Mouse (Mus musculus): ENCODE data around the gene Gimap5. TPM values are rescaled to one million over a fixed set of nuclear protein-coding genes. Genes with fewer than 3 reads are reported as not detected.

Gimap5 gene
- polyA plus RNA-seq, 1 experiment from 2014 or later = 9.8 TPM

DNA sequence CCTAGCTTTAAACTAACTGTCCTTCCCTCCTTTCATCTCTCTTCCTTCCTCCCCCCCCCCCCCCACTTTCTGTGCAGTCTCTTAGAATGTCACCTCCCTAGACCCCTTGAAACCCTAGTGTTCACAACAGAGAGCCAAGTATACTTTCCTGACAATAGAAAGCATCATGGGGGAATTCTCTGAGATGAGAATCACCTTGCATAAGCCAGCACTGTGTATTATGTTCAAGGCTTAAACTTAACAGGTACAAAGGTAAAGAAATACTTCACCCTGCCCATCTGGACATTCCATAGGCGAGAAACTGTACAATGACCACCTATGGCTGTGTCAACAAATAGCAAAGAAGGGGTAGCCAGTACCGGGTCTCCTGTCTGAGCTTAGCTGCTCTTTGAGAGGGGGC, 507 bp upstream of the Gimap5 start:
- H3K27ac ChIP-seq (ENCODE audit: low read length) = peak overlapping the region; percentile 81
- H3K4me3 ChIP-seq (ENCODE audit: low read length) = no peak overlapping the region
- 52% methylated on average over 2 of the region's 2 CpGs for WGBS
- no peaks in the 10 kb centered on the region; the same call in 1 of the 2 replicates for H3K36me3 ChIP-seq (ENCODE audit: control insufficient read depth, insufficient read depth)
- no peak for ATAC-seq (replicated peaks; ENCODE audit: extremely low read depth, insufficient read depth, low FRiP score)
- no peaks in the 10 kb centered on the region for H3K9me3 ChIP-seq (replicated peaks; ENCODE audit: control insufficient read depth, low read length)
- no peak overlapping the region for H3K9ac ChIP-seq (ENCODE audit: low read length)
- H3K4me2 ChIP-seq (ENCODE audit: low read depth, low read length) = peak overlapping the region; percentile 32; the same call in 1 of the 2 replicates
- peaks cover 23% of the 10 kb centered on the region for H3K27me3 ChIP-seq (ENCODE audit: control insufficient read depth, insufficient read depth, low read length)
- peaks cover 12% of the 10 kb centered on the region for H3K4me1 ChIP-seq (ENCODE audit: control insufficient read depth, insufficient read depth, low read length)

DNA sequence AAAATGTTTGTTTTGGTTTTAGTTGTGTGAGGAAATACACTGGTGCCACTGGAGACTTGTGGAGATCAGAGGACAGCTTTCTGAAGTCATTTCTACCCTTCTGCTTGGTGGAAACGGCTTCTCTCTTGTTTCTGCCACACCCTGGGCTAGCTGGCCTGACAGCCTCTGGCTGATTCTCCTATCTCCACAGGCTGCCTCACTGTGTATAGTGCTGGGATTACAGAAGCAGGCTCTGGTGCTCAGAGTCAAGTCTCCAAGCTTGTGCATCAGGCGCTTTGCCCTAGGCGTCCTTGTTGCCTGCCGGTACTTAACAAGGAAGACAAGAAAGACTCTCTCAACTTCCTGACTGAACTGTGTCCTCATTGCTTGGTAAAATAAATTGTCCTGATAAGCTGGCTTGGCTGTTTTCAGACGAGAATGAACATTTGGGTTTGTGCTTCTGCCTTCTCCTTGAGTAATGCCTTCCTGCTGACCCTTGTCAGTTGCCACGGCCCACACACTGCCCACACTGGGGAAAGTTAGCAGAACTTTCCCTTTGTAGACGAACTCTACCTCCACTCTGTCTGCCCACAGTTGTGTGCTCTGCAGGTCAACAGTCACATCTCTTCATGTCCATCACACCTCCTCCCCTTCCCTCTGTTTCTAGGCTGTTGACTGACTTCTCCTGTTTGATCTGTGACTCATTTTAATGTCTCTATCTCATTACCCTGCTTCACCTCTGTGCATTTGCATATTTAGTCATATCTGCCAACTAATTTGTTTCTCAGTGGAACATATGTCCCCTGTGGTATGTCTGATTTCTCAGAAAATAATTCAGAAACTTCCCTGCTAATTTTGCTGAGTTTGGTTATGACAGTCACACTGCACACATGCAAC, 1.3 kb downstream of the Gimap5 start:
- no peak for ATAC-seq (replicated peaks; ENCODE audit: extremely low read depth, insufficient read depth, low FRiP score)
- Histone ChIP-seq H3K27ac (ENCODE audit: low read length) (peak overlapping the region; percentile 81), H3K4me3 (ENCODE audit: low read length) (peak overlapping the region; percentile 28), H3K27me3 (ENCODE audit: control insufficient read depth, insufficient read depth, low read length) (peaks cover 18% of the 10 kb centered on the region), H3K9me3 (replicated peaks; ENCODE audit: control insufficient read depth, low read length) (no peaks in the 10 kb centered on the region), H3K9ac (ENCODE audit: low read length) (peak overlapping the region; percentile 15), H3K4me2 (ENCODE audit: low read depth, low read length) (peak overlapping the region; percentile 32), H3K4me1 (ENCODE audit: control insufficient read depth, insufficient read depth, low read length) (peaks cover 10% of the 10 kb centered on the region), H3K36me3 (ENCODE audit: control insufficient read depth, insufficient read depth) (no peaks in the 10 kb centered on the region; the same call in 1 of the 2 replicates)
- 48% methylated on average over 7 of the region's 7 CpGs for WGBS

DNA sequence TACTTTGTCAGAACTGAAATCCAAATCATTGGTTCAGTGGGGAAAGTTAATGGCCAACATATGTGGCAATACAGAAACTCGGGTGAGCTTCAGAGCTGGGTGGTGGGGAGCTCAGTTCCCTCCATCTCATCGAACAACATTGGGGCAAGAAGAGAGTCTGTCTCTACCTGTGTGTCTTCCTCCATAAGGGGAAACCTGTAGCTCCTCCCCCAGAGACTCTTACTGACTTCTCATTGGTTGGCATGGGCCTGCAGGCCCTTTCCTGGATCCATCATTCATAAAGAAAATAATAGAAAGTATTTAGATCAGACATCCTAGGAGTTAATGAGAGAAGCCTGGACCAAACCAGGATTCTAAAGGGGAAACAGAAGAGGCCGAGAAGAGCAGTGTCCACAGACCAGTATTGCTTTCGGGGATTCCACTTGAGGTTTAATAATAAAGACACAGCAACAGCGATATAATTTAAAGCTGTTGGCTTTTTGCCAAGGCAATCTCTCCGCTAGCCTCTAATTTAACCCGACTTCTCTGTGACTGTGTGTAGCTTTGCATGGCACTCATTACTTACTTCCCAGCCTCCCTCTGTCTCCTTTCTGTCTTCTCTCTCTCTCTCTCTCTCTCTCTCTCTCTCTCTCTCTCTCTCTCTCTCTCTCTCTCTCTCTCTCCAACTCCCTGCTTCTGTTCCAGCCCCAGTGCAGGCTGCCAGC, 17.7 kb downstream of the Gimap5 start:
- Histone ChIP-seq H3K9ac (ENCODE audit: low read length) (no peak overlapping the region), H3K9me3 (replicated peaks; ENCODE audit: control insufficient read depth, low read length) (peaks cover 3% of the 10 kb centered on the region; the same call in 1 of the 2 replicates), H3K4me1 (ENCODE audit: control insufficient read depth, insufficient read depth, low read length) (no peaks in the 10 kb centered on the region), H3K36me3 (ENCODE audit: control insufficient read depth, insufficient read depth) (no peaks in the 10 kb centered on the region), H3K27me3 (ENCODE audit: control insufficient read depth, insufficient read depth, low read length) (no peaks in the 10 kb centered on the region), H3K4me2 (ENCODE audit: low read depth, low read length) (no peak overlapping the region), H3K4me3 (ENCODE audit: low read length) (no peak overlapping the region), H3K27ac (ENCODE audit: low read length) (no peak overlapping the region)
- 70% methylated on average over 7 of the region's 7 CpGs for WGBS
- no peak for ATAC-seq (replicated peaks; ENCODE audit: extremely low read depth, insufficient read depth, low FRiP score)

DNA sequence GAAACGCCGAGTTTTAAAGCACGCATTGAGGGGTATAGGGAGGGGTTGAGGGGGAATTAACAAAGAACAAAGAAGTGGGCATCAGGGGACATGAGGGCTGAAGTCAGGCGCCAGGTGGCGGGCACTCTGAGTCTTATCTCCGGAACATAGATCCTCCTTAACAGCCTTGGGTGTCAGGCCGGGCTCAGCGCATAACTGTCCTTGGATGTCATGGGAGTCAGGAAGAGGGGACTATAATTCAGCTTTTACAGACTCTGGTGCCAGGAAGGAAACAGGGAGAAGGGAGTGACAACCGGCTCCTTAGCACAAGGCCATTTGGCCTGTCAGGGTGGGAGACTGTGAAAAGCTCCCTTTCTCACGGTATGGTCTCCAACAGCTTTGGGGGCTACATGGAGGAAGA, 18.5 kb downstream of the Gimap5 start:
- H3K4me2 ChIP-seq (ENCODE audit: low read depth, low read length) = no peak overlapping the region
- no peaks in the 10 kb centered on the region for H3K36me3 ChIP-seq (ENCODE audit: control insufficient read depth, insufficient read depth)
- H3K9me3 ChIP-seq (replicated peaks; ENCODE audit: control insufficient read depth, low read length) = peaks cover 3% of the 10 kb centered on the region; the same call in 1 of the 2 replicates
- no peaks in the 10 kb centered on the region for H3K4me1 ChIP-seq (ENCODE audit: control insufficient read depth, insufficient read depth, low read length)
- H3K27me3 ChIP-seq (ENCODE audit: control insufficient read depth, insufficient read depth, low read length) = no peaks in the 10 kb centered on the region
- no peak overlapping the region for H3K4me3 ChIP-seq (ENCODE audit: low read length)
- H3K9ac ChIP-seq (ENCODE audit: low read length) = no peak overlapping the region
- no peak overlapping the region for H3K27ac ChIP-seq (ENCODE audit: low read length)
- WGBS = 86% methylated on average over 10 of the region's 10 CpGs
- ATAC-seq (replicated peaks; ENCODE audit: extremely low read depth, insufficient read depth, low FRiP score) = no peak

DNA sequence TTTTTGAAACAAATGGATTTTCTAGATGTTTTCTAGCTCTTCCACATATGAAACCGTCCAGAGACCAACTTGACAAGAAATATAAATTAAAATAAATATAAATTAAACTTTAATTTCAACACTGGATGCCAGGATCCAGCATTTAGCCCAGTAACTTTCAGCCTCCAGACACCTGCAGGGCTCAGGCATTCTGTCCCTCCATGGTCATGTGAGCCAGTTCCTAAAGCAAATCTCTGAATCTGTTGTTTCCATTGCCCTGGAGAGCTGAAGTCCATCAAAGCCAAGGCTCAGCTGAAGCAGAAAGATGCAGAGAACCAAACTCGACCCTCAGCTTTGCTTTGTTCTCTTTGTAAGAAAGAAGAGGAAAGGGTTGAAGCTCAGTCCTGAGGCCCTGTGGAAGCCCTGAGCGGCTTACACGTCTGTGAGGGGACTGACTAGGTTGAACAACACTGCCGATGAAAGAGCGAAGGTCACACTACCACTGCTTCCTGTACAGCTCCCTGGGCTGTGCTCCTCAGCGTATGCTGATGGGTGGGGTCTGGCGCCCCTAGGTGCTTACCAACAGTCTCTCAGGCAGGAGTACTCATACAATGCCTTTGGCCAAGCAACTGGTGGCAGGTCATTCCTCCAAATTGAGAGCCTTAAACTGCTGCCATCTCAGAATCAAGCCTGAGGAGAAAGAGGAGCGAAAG, 22.3 kb downstream of the Gimap5 start:
- no peaks in the 10 kb centered on the region for H3K4me1 ChIP-seq (ENCODE audit: control insufficient read depth, insufficient read depth, low read length)
- no peak for ATAC-seq (replicated peaks; ENCODE audit: extremely low read depth, insufficient read depth, low FRiP score)
- H3K9ac ChIP-seq (ENCODE audit: low read length) = no peak overlapping the region
- no peak overlapping the region for H3K27ac ChIP-seq (ENCODE audit: low read length)
- 63% methylated on average over 9 of the region's 9 CpGs for WGBS
- H3K27me3 ChIP-seq (ENCODE audit: control insufficient read depth, insufficient read depth, low read length) = no peaks in the 10 kb centered on the region
- H3K4me3 ChIP-seq (ENCODE audit: low read length) = no peak overlapping the region
- no peak overlapping the region for H3K4me2 ChIP-seq (ENCODE audit: low read depth, low read length)
- peaks cover 3% of the 10 kb centered on the region; the same call in 1 of the 2 replicates for H3K9me3 ChIP-seq (replicated peaks; ENCODE audit: control insufficient read depth, low read length)
- no peaks in the 10 kb centered on the region for H3K36me3 ChIP-seq (ENCODE audit: control insufficient read depth, insufficient read depth)

DNA sequence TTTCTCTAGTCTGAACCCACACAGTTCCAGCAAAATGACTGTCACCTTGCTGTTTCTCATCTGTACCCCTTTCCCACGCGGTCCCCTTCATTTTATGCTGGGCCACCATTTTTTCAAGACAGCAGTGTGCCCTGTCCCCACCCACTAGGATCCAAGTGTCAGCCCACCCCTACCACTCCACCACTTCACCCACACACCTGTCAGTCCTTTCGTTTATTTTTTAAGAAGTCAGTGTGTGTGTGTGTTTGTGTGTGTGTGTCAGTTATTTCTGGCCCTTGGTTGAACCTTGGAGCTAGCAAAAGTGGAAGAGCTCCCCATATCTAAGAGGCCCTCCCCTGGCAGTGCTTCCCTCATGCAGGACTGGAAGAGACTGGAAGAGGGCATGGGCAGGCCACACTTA, 22.9 kb downstream of the Gimap5 start:
- H3K36me3 ChIP-seq (ENCODE audit: control insufficient read depth, insufficient read depth) = no peaks in the 10 kb centered on the region
- H3K9me3 ChIP-seq (replicated peaks; ENCODE audit: control insufficient read depth, low read length) = peaks cover 3% of the 10 kb centered on the region; the same call in 1 of the 2 replicates
- no peak overlapping the region for H3K4me2 ChIP-seq (ENCODE audit: low read depth, low read length)
- H3K9ac ChIP-seq (ENCODE audit: low read length) = no peak overlapping the region
- WGBS = 75% methylated on average over 3 of the region's 3 CpGs
- H3K4me1 ChIP-seq (ENCODE audit: control insufficient read depth, insufficient read depth, low read length) = no peaks in the 10 kb centered on the region
- H3K4me3 ChIP-seq (ENCODE audit: low read length) = no peak overlapping the region
- ATAC-seq (replicated peaks; ENCODE audit: extremely low read depth, insufficient read depth, low FRiP score) = no peak
- no peak overlapping the region for H3K27ac ChIP-seq (ENCODE audit: low read length)
- no peaks in the 10 kb centered on the region for H3K27me3 ChIP-seq (ENCODE audit: control insufficient read depth, insufficient read depth, low read length)

DNA sequence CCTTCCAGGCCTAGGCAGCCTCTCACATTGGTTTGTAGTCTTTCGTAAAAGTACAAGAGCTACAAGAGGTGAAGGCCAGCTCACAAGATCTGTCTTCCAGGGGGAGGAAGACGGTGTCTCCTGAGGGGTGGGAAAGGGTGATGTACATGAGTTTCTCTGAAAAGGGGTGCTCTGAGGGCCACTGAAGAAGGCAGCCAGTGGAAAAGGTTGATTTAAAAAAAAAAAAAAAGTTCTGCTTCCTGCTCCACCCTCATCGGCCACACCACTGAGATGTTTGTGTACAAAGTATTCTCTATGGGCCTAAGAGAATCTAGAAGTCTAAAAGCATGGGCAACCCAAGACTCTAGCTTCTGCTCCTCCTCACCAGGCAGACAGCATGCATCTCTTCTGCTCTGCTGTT, 24.7 kb downstream of the Gimap5 start, which contains the start of gene Gimap3:
Gimap3 (minus strand) TSS at position 156 of the 400 bp plus-strand sequence.
- H3K4me3 ChIP-seq (ENCODE audit: low read length) = no peak within 1 kb of the TSS
- H3K27ac ChIP-seq (ENCODE audit: low read length) = no peak within 1 kb of the TSS
- WGBS = 85% methylated on average over 3 of the region's 3 CpGs
- no peaks in the 10 kb centered on the region for H3K4me1 ChIP-seq (ENCODE audit: control insufficient read depth, insufficient read depth, low read length)
- no peaks in the 10 kb centered on the region for H3K9me3 ChIP-seq (replicated peaks; ENCODE audit: control insufficient read depth, low read length)
- no peaks in the 10 kb centered on the region for H3K36me3 ChIP-seq (ENCODE audit: control insufficient read depth, insufficient read depth)
- H3K27me3 ChIP-seq (ENCODE audit: control insufficient read depth, insufficient read depth, low read length) = no peaks in the 10 kb centered on the region
- H3K4me2 ChIP-seq (ENCODE audit: low read depth, low read length) = no peak within 1 kb of the TSS
- ATAC-seq (replicated peaks; ENCODE audit: extremely low read depth, insufficient read depth, low FRiP score) = no peak
- H3K9ac ChIP-seq (ENCODE audit: low read length) = no peak within 1 kb of the TSS

DNA sequence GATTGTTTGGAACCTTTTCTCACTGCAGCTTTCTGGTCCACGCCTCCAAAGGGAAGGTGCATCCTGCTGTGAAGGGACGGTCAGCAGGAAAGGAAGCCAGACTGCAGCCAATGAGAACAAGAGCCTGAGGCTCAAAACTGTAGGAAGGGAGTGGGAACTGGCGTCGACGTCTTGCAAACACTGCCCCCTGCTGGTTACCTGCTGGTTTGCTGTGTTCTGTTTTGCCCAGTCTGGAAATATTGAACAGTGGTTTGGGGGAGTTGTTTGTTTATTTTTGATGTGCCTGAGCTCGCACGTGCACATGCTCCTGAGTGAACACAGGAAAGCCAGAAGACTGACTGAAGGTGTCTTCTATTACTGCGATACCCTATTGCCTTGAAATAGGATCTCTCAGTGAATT, 26.0 kb downstream of the Gimap5 start:
- 9% methylated on average over 8 of the region's 8 CpGs for WGBS
- Histone ChIP-seq H3K27me3 (ENCODE audit: control insufficient read depth, insufficient read depth, low read length) (no peaks in the 10 kb centered on the region), H3K4me3 (ENCODE audit: low read length) (no peak overlapping the region), H3K9me3 (replicated peaks; ENCODE audit: control insufficient read depth, low read length) (no peaks in the 10 kb centered on the region), H3K36me3 (ENCODE audit: control insufficient read depth, insufficient read depth) (no peaks in the 10 kb centered on the region), H3K4me2 (ENCODE audit: low read depth, low read length) (no peak overlapping the region), H3K4me1 (ENCODE audit: control insufficient read depth, insufficient read depth, low read length) (no peaks in the 10 kb centered on the region), H3K9ac (ENCODE audit: low read length) (no peak overlapping the region), H3K27ac (ENCODE audit: low read length) (no peak overlapping the region)
- ATAC-seq (replicated peaks; ENCODE audit: extremely low read depth, insufficient read depth, low FRiP score) = peak; percentile 60
